In genomic region chr16:78337226-78337625, GRCm38 (mm10) we compare ENCODE assay signal across 18 mouse cellular contexts. TPM values are rescaled to one million over a fixed set of nuclear protein-coding genes. Genes with fewer than 3 reads are reported as not detected.
A peak's percentile ranks its signal among the peaks of the same experiment; 100 is the strongest.
DNase-seq lines count a peak whose midpoint lies in the region; ATAC-seq and TF ChIP-seq lines count a peak whose summit lies in the region.
"Had no signal": no experiment of that assay in that cellular context is flagged by ENCODE, and none has a peak within 500 bp of the region (broad histone marks: within the 10 kb centered on the region; RNA-seq: fewer than 3 reads in every experiment).

No protein-coding gene starts in this region.

- H3K4me2 ChIP-seq in intestine, embryonic 14.5 days (ENCODE audit: low read length), result no peak overlapping the region
- no peak overlapping the region for H3K4me2 ChIP-seq in intestine, embryonic 15.5 days (replicated peaks)
- H3K4me2 ChIP-seq: embryonic facial prominence, embryonic 13.5 days; heart, embryonic 13.5 days; liver, embryonic 15.5 days had no signal

- peaks cover 10% of the 10 kb centered on the region for H3K4me1 ChIP-seq in intestine, embryonic 14.5 days (replicated peaks; ENCODE audit: control insufficient read depth, insufficient read depth, low read length)
- H3K4me1 ChIP-seq in intestine, embryonic 15.5 days (replicated peaks), result 0 out of 2 replicates have a peak, but pooled peaks cover 2% of the 10 kb centered on the region
- H3K4me1 ChIP-seq in thymus, adult 2 months (replicated peaks; ENCODE audit: control insufficient read depth, insufficient read depth, low read length), result no peaks in the 10 kb centered on the region
- H3K4me1 ChIP-seq in cerebellum, adult 2 months (ENCODE audit: control insufficient read depth, insufficient read depth, low read length), result no peaks in the 10 kb centered on the region
- H3K4me1 ChIP-seq: embryonic facial prominence, embryonic 13.5 days; heart, embryonic 13.5 days; liver, embryonic 15.5 days; megakaryocyte, embryonic 14.5 days had no signal

- TF ChIP-seq POLR2A in thymus, adult 2 months (IDR thresholded peaks at IDR 0.05; ENCODE audit: control insufficient read depth, extremely low read depth, insufficient read depth, low read length, poor library complexity), result no peak
- TF ChIP-seq POLR2A in cerebellum, adult 2 months (IDR thresholded peaks at IDR 0.05; ENCODE audit: borderline replicate concordance, insufficient read depth, low read length), result no peak

- WGBS in intestine, embryonic 14.5 days, result 30% methylated on average over 8 of the region's 8 CpGs
- WGBS in intestine, embryonic 15.5 days, result 35% methylated on average over 8 of the region's 8 CpGs
- WGBS in thymus, adult 2 months, result 44% methylated on average over 8 of the region's 8 CpGs
- 70% methylated on average over 8 of the region's 8 CpGs for WGBS in cerebellum, adult 2 months

- no peaks in the 10 kb centered on the region for H3K27me3 ChIP-seq in intestine, embryonic 14.5 days (replicated peaks; ENCODE audit: control insufficient read depth, insufficient read depth, low read length)
- no peaks in the 10 kb centered on the region for H3K27me3 ChIP-seq in intestine, embryonic 15.5 days (replicated peaks)
- no peaks in the 10 kb centered on the region for H3K27me3 ChIP-seq in thymus, adult 2 months (ENCODE audit: control insufficient read depth, insufficient read depth, low read length)
- no peaks in the 10 kb centered on the region for H3K27me3 ChIP-seq in cerebellum, adult 2 months (ENCODE audit: control insufficient read depth, insufficient read depth, low read length)
- H3K27me3 ChIP-seq: embryonic facial prominence, embryonic 13.5 days; heart, embryonic 13.5 days; liver, embryonic 15.5 days; megakaryocyte, embryonic 14.5 days had no signal

- peak; percentile 41 for DNase-seq in adrenal gland, adult 2 months
- DNase-seq in adrenal gland, postnatal 4 days (ENCODE audit: low spot score in 2 of 2), result no peak
- no peak for DNase-seq in intestine, embryonic 14.5 days (ENCODE audit: low spot score)
- DNase-seq in thymus, adult 2 months, result peak; percentile 7
- DNase-seq in thymus, postnatal 36 days, result no peak
- peak; percentile 34 for DNase-seq in thymus, postnatal 4 days
- no peak for DNase-seq in cerebellum, adult 2 months
- DNase-seq: cerebellum, adult 8-10 months; heart, postnatal 4 days; lung, postnatal 10 days; retina, postnatal 1 day had no signal

- H3K4me3 ChIP-seq in intestine, embryonic 14.5 days (ENCODE audit: low read depth, low read length), result no peak overlapping the region
- no peak overlapping the region for H3K4me3 ChIP-seq in intestine, embryonic 15.5 days (replicated peaks)
- H3K4me3 ChIP-seq in thymus, adult 2 months (ENCODE audit: control insufficient read depth, insufficient read depth, low read length), result no peak overlapping the region
- H3K4me3 ChIP-seq in cerebellum, adult 2 months (replicated peaks; ENCODE audit: insufficient read depth, low read depth, low read length), result no peak overlapping the region
- H3K4me3 ChIP-seq: embryonic facial prominence, embryonic 13.5 days; heart, embryonic 13.5 days; liver, embryonic 15.5 days; megakaryocyte, embryonic 14.5 days had no signal

- H3K9ac ChIP-seq in intestine, embryonic 14.5 days (ENCODE audit: low read length), result no peak overlapping the region
- no peak overlapping the region for H3K9ac ChIP-seq in intestine, embryonic 15.5 days
- H3K9ac ChIP-seq: embryonic facial prominence, embryonic 13.5 days; heart, embryonic 13.5 days; liver, embryonic 15.5 days had no signal

- no peak for TF ChIP-seq CTCF in thymus, adult 2 months (IDR thresholded peaks at IDR 0.05; ENCODE audit: borderline replicate concordance, control insufficient read depth, extremely low read depth, insufficient read depth, low read length, poor library complexity)
- no peak for TF ChIP-seq CTCF in cerebellum, adult 2 months (IDR thresholded peaks at IDR 0.05; ENCODE audit: borderline replicate concordance, insufficient read depth, low read depth, low read length)

- no peak overlapping the region for H3K27ac ChIP-seq in intestine, embryonic 14.5 days (ENCODE audit: low read depth)
- no peak overlapping the region for H3K27ac ChIP-seq in intestine, embryonic 15.5 days
- H3K27ac ChIP-seq in thymus, adult 2 months (ENCODE audit: control insufficient read depth, insufficient read depth, low read length), result no peak overlapping the region
- no peak overlapping the region for H3K27ac ChIP-seq in cerebellum, adult 2 months (ENCODE audit: insufficient read depth, low read length)
- H3K27ac ChIP-seq: embryonic facial prominence, embryonic 13.5 days; heart, embryonic 13.5 days; liver, embryonic 15.5 days had no signal

- H3K9me3 ChIP-seq in intestine, embryonic 14.5 days (ENCODE audit: control insufficient read depth, low read length), result no peaks in the 10 kb centered on the region
- no peaks in the 10 kb centered on the region for H3K9me3 ChIP-seq in intestine, embryonic 15.5 days
- H3K9me3 ChIP-seq: embryonic facial prominence, embryonic 13.5 days; G1E; heart, embryonic 13.5 days; liver, embryonic 15.5 days; megakaryocyte, embryonic 14.5 days had no signal

- H3K36me3 ChIP-seq in intestine, embryonic 14.5 days (ENCODE audit: control insufficient read depth, insufficient read depth, low read length), result peaks cover 15% of the 10 kb centered on the region
- 0 out of 2 replicates have a peak, but pooled peaks cover 12% of the 10 kb centered on the region for H3K36me3 ChIP-seq in intestine, embryonic 15.5 days
- H3K36me3 ChIP-seq in thymus, adult 2 months (ENCODE audit: control insufficient read depth, insufficient read depth, low read length), result no peaks in the 10 kb centered on the region

- 0 out of 2 replicates have a peak, but pooled peaks have one; percentile 49 for ATAC-seq in intestine, embryonic 14.5 days (replicated peaks; ENCODE audit: low FRiP score, low TSS enrichment, low read depth)
- ATAC-seq in intestine, embryonic 15.5 days, result no peak
- ATAC-seq: CD4-positive, CD25-positive, alpha-beta regulatory T cell, adult 4 months had no signal

RNA-seq across cellular contexts. Expression of gene Cxadr, which starts 35.9 kb away (rescaled TPM):
- total RNA-seq in adrenal gland, adult 2 months (2021), result 10 to 100 TPM; 13.1 to 23.8 TPM
- 11.0 and 26.1 TPM in 2 replicates for polyA plus RNA-seq in adrenal gland, adult 2 months (2012; rRNA removed)
- total RNA-seq in adrenal gland, postnatal 4 days (2021), result 10 to 100 TPM; 16.8 to 18.4 TPM
- 35.9 and 37.6 TPM in 2 replicates for polyA plus RNA-seq in intestine, embryonic 14.5 days (2014; fragmentation: Nextera tagmentation; extraction: Ambion mirVana)
- 50.6 and 53.7 TPM in 2 replicates for polyA plus RNA-seq in intestine, embryonic 15.5 days (2015; fragmentation: Nextera tagmentation; extraction: Ambion mirVana)
- 2.8 and 4.5 TPM in 2 replicates for polyA plus RNA-seq in thymus, adult 2 months (2012; rRNA removed)
- polyA plus RNA-seq in cerebellum, adult 2 months (2012; rRNA removed), result 9.7 and 11.4 TPM in 2 replicates
- polyA plus RNA-seq: G1E had no signal

RNA-seq across cellular contexts. Expression of gene Btg3, which starts 39.8 kb away (rescaled TPM):
- total RNA-seq in adrenal gland, adult 2 months (2021), result 10 to 100 TPM; 28.4 to 33.6 TPM
- 0.95 and 1.1 TPM in 2 replicates for polyA plus RNA-seq in adrenal gland, adult 2 months (2012; rRNA removed)
- total RNA-seq in adrenal gland, postnatal 4 days (2021), result 10 to 100 TPM; 30.8 to 34.3 TPM
- 37.1 and 40.5 TPM in 2 replicates for polyA plus RNA-seq in intestine, embryonic 14.5 days (2014; fragmentation: Nextera tagmentation; extraction: Ambion mirVana)
- 35.9 and 42.0 TPM in 2 replicates for polyA plus RNA-seq in intestine, embryonic 15.5 days (2015; fragmentation: Nextera tagmentation; extraction: Ambion mirVana)
- 2.8 and 3.5 TPM in 2 replicates for polyA plus RNA-seq in thymus, adult 2 months (2012; rRNA removed)
- 4.2 and 5.0 TPM in 2 replicates for polyA plus RNA-seq in cerebellum, adult 2 months (2012; rRNA removed)

Comparison
In these comparisons a context has a peak if more than half of its experiments do, and no peak if none do; other contexts are left out.
1. DNase-seq: peak in adrenal gland, adult 2 months (single experiment), thymus, adult 2 months (single experiment) and thymus, postnatal 4 days (single experiment); none in adrenal gland, postnatal 4 days (0 of 2), intestine, embryonic 14.5 days (single experiment), thymus, postnatal 36 days (0 of 2) and cerebellum, adult 2 months (0 of 2).